Mouse (Mus musculus) CH12F3 (cell line): ENCODE data around the gene Agbl3.

Experiments used
- in situ Hi-C: fragments of 300-500 bp; cut with MboI; formaldehyde crosslinking; loops from 2 replicates; pipeline ENCODE4 v1.14.3; 2020; ENCODE audit warnings: low sequenced_read_pairs

Agbl3 gene

GRCm38 (mm10) chr6:34871929-34872328 is 91.7 kb downstream of the Agbl3 start:
- in situ Hi-C loops, result no loop called here

GRCm38 (mm10) chr6:34872871-34873270 is 92.6 kb downstream of the Agbl3 start:
- in situ Hi-C loops, result no loop called here

- in situ Hi-C loops, result no loop called here
These were observed 94.1 kb downstream of the Agbl3 start for GRCm38 (mm10) chr6:34874101-34874921.

GRCm38 (mm10) chr6:34875268-34875761 is 95.1 kb downstream of the Agbl3 start:
- in situ Hi-C loops, result no loop called here

GRCm38 (mm10) chr6:34875966-34876834 is 96.0 kb downstream of the Agbl3 start:
- in situ Hi-C loops, result no loop called here

GRCm38 (mm10) chr6:34876835-34877156 is 96.6 kb downstream of the Agbl3 start:
- in situ Hi-C loops, result no loop called here

- in situ Hi-C loops, result no loop called here
These were observed 97.5 kb downstream of the Agbl3 start, which contains the start of gene Cyren for GRCm38 (mm10) chr6:34877509-34878321. Gene Cyren (minus strand): TSS chr6:34878060.

- in situ Hi-C loops, result no loop called here
These were observed 99.0 kb downstream of the Agbl3 start for GRCm38 (mm10) chr6:34879101-34879740.

GRCm38 (mm10) chr6:34879911-34880475 is 99.8 kb downstream of the Agbl3 start:
- in situ Hi-C loops, result no loop called here

GRCm38 (mm10) chr6:34884724-34885123 is 104.5 kb downstream of the Agbl3 start:
- in situ Hi-C loops, result no loop called here

- in situ Hi-C loops, result no loop called here
These were observed 107.1 kb downstream of the Agbl3 start for GRCm38 (mm10) chr6:34887131-34887850.

- in situ Hi-C loops, result no loop called here
These were observed 109.0 kb downstream of the Agbl3 start for GRCm38 (mm10) chr6:34889185-34889584.

- in situ Hi-C loops, result no loop called here
These were observed 115.3 kb downstream of the Agbl3 start for GRCm38 (mm10) chr6:34895569-34895968.

- in situ Hi-C loops, result no loop called here
These were observed 116.0 kb downstream of the Agbl3 start for GRCm38 (mm10) chr6:34896168-34896780.

GRCm38 (mm10) chr6:34899127-34899526 is 118.9 kb downstream of the Agbl3 start:
- in situ Hi-C loops, result no loop called here

- in situ Hi-C loops, result no loop called here
These were observed 120.8 kb downstream of the Agbl3 start for GRCm38 (mm10) chr6:34900990-34901389.

GRCm38 (mm10) chr6:34901911-34902444 is 121.7 kb downstream of the Agbl3 start:
- in situ Hi-C loops, result no loop called here

GRCm38 (mm10) chr6:34902578-34902977 is 122.3 kb downstream of the Agbl3 start:
- in situ Hi-C loops, result no loop called here

- in situ Hi-C loops, result no loop called here
These were observed 123.2 kb downstream of the Agbl3 start for GRCm38 (mm10) chr6:34903441-34903840.
